Mouse (Mus musculus) gastrocnemius, postnatal 10 days (tissue): ENCODE results near the gene Islr. TPM values are rescaled to one million over a fixed set of nuclear protein-coding genes. Genes with fewer than 3 reads are reported as not detected.
A peak's percentile ranks its signal among the peaks of the same experiment; 100 is the strongest.

Experiments
- DNase-seq: peaks from one replicate; pipeline ENCODE4 v3.0.0; 2021; ENCODE audit warnings: mixed read lengths
- total RNA-seq, 2 experiments: library from RNA; stranded (reverse); gene quantifications; 2 replicates each; pipeline ENCODE4 v1.2.3; 2021

Islr gene
- total RNA-seq, 2 experiments from 2014 or later = 98.8 to 119 TPM

- DNase-seq = no peak
Measured at GRCm38 (mm10) chr9:58224356-58224755, 20.2 kb upstream of the Islr start.

GRCm38 (mm10) chr9:58220218-58220903 is 16.3 kb upstream of the Islr start:
- peak; percentile 49 for DNase-seq

GRCm38 (mm10) chr9:58218539-58218938 is 14.4 kb upstream of the Islr start:
- DNase-seq = no peak

GRCm38 (mm10) chr9:58216402-58216801 is 12.3 kb upstream of the Islr start:
- DNase-seq = no peak

- no peak for DNase-seq
Measured at GRCm38 (mm10) chr9:58214519-58215180, 10.5 kb upstream of the Islr start.

GRCm38 (mm10) chr9:58213865-58214264 is 9.8 kb upstream of the Islr start:
- no peak for DNase-seq

GRCm38 (mm10) chr9:58213377-58213776 is 9.3 kb upstream of the Islr start:
- DNase-seq = no peak

GRCm38 (mm10) chr9:58210304-58210627 is 6.2 kb upstream of the Islr start:
- DNase-seq = no peak

GRCm38 (mm10) chr9:58209462-58210303 is 5.6 kb upstream of the Islr start:
- no peak for DNase-seq

GRCm38 (mm10) chr9:58206013-58206412 is 1.9 kb upstream of the Islr start:
- DNase-seq = no peak

GRCm38 (mm10) chr9:58204448-58205000 is 418 bp upstream of the Islr start:
- DNase-seq = peak; percentile 96

GRCm38 (mm10) chr9:58202676-58203453 is 1.2 kb downstream of the Islr start:
- no peak for DNase-seq

- DNase-seq = no peak
Measured at GRCm38 (mm10) chr9:58201861-58202549, 2.1 kb downstream of the Islr start.

GRCm38 (mm10) chr9:58201091-58201842 is 2.8 kb downstream of the Islr start:
- no peak for DNase-seq

- DNase-seq = no peak
Measured at GRCm38 (mm10) chr9:58200270-58201090, 3.6 kb downstream of the Islr start.

- peak; percentile 59 for DNase-seq
Measured at GRCm38 (mm10) chr9:58199381-58200269, 4.5 kb downstream of the Islr start.

GRCm38 (mm10) chr9:58198801-58199371 is 5.2 kb downstream of the Islr start:
- no peak for DNase-seq
